Mouse (Mus musculus): ENCODE results near the gene Tango2.

GRCm38 (mm10) chr16:18345243-18345642, 2.7 kb downstream of the Tango2 start:
- no peak for TF ChIP-seq CEBPB (IDR thresholded peaks at IDR 0.05; ENCODE audit: insufficient read depth, poor library complexity, severe bottlenecking)
- no peak for TF ChIP-seq MAX (IDR thresholded peaks at IDR 0.05; ENCODE audit: low read depth)
- TF ChIP-seq TCF12 (IDR thresholded peaks at IDR 0.05; ENCODE audit: insufficient read depth, poor library complexity, severe bottlenecking): no peak
